Mouse (Mus musculus) heart, embryonic 12.5 days (tissue): Measurements from ENCODE around the gene Slc35f1. TPM values are rescaled to one million over a fixed set of nuclear protein-coding genes. Genes with fewer than 3 reads are reported as not detected.
A peak's percentile ranks its signal among the peaks of the same experiment; 100 is the strongest.

ENCODE experiments used
- ATAC-seq: fragments of 200-750 bp; cut with Nextera tagmentation; 2 replicates; pipeline ENCODE4 v1.8.0; 2017; ENCODE audit warnings: moderate TSS enrichment, moderate library complexity; ENCODE audit not compliant: insufficient number of reproducible peaks, low FRiP score
- H3K27ac ChIP-seq: fragments of 300-500 bp; sonication (generic); 2 replicates; pipeline ENCODE4 v1.5.1; 2016; ENCODE audit warnings: mild to moderate bottlenecking, moderate library complexity; ENCODE audit not compliant: poor library complexity, severe bottlenecking
- H3K27me3 ChIP-seq: fragments of 300-500 bp; sonication (generic); replicated peaks from 2 replicates; pipeline ENCODE4 v1.6.1; 2016; ENCODE audit warnings: mild to moderate bottlenecking, moderate library complexity
- H3K36me3 ChIP-seq: fragments of 300-500 bp; sonication (generic); 2 replicates; pipeline ENCODE4 v1.6.1; 2016; ENCODE audit warnings: mild to moderate bottlenecking, moderate library complexity
- H3K4me1 ChIP-seq: fragments of 300-500 bp; sonication (generic); replicated peaks from 2 replicates; pipeline ENCODE4 v1.6.1; 2016; ENCODE audit warnings: mild to moderate bottlenecking
- H3K4me2 ChIP-seq: fragments of 300-500 bp; sonication (generic); 2 replicates; pipeline ENCODE4 v1.6.1; 2016; ENCODE audit warnings: mild to moderate bottlenecking, moderate library complexity
- H3K4me3 ChIP-seq: fragments of 300-500 bp; sonication (generic); 2 replicates; pipeline ENCODE4 v1.5.1; 2016; ENCODE audit warnings: mild to moderate bottlenecking
- H3K9ac ChIP-seq: fragments of 300-500 bp; sonication (generic); 2 replicates; pipeline ENCODE4 v1.6.1; 2016; ENCODE audit warnings: mild to moderate bottlenecking, moderate library complexity
- H3K9me3 ChIP-seq: fragments of 300-500 bp; sonication (generic); replicated peaks from 2 replicates; pipeline ENCODE4 v1.6.1; 2016; ENCODE audit warnings: mild to moderate bottlenecking, moderate library complexity
- WGBS: fragments of 180-500 bp; shearing (Covaris S2); methylation state at CpG from one replicate; pipeline ENCODE4 v1.1.7; 2016; 5-methylcytosine and 5-hydroxymethylcytosine counted together
- polyA plus RNA-seq: library from polyadenylated mRNA; unstranded; fragments of >200 nt; fragmentation: Nextera tagmentation; extraction: Ambion mirVana; gene quantifications from 2 replicates; pipeline ENCODE4 v1.2.1, GENCODE M21; 2016

Slc35f1 gene
- polyA plus RNA-seq, 1 experiment from 2014 or later: 1.6 TPM

DNA sequence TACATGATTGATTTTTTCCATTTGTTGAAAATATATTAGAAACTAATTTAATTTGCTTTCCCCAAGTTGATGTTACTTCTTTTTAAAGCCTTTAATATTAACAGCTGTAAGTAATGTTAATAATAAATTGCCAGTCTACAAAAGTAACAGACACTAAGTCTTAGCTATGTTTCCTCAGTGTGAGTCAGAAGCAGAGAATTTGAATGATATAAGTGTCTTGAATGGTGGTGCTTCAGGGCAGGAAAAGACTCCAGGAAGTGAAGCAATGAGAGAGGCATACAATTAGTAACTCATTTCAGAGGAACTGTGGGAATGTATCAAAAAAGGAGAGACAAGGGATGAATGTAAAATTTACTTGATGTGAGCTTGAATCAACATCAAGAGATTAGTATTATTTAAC, 244.3 kb downstream of the Slc35f1 start:
- Histone ChIP-seq H3K27ac (no peak overlapping the region), H3K9ac (no peak overlapping the region), H3K36me3 (no peaks in the 10 kb centered on the region), H3K9me3 (no peaks in the 10 kb centered on the region), H3K4me2 (no peak overlapping the region), H3K4me3 (no peak overlapping the region), H3K27me3 (no peaks in the 10 kb centered on the region), H3K4me1 (no peaks in the 10 kb centered on the region)
- no peak for ATAC-seq

- no peaks in the 10 kb centered on the region for H3K27me3 ChIP-seq
- no peak overlapping the region for H3K27ac ChIP-seq
- no peak overlapping the region for H3K4me2 ChIP-seq
- 72% methylated on average over 1 of the region's 1 CpGs for WGBS
- no peak for ATAC-seq
- no peaks in the 10 kb centered on the region for H3K9me3 ChIP-seq
- H3K4me3 ChIP-seq: no peak overlapping the region
- H3K4me1 ChIP-seq: no peaks in the 10 kb centered on the region
- no peaks in the 10 kb centered on the region for H3K36me3 ChIP-seq
- no peak overlapping the region for H3K9ac ChIP-seq
These were observed 249.9 kb downstream of the Slc35f1 start for GRCm38 (mm10) chr10:52940111-52940830.

DNA sequence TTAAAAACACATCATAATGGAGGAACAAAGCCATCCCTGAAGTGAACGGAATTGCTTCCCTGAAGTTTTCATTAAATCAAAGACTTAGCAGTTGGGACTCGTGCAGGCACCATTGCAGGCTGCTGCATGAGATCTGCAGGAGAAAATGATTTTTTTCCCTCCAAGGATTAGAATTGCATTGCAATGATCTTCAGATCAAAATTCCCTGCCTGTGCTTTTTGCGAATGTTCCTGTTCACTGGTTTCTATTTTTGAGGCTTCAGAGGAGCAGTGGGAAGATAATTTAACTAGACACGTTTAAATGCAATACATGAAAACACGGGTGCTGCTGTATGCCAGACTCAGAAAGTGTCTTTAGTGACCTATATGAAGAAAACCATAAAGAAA, 250.5 kb downstream of the Slc35f1 start:
- Histone ChIP-seq H3K4me2 (no peak overlapping the region), H3K9ac (no peak overlapping the region), H3K4me3 (no peak overlapping the region), H3K9me3 (no peaks in the 10 kb centered on the region), H3K4me1 (no peaks in the 10 kb centered on the region), H3K27ac (no peak overlapping the region), H3K36me3 (no peaks in the 10 kb centered on the region), H3K27me3 (no peaks in the 10 kb centered on the region)
- WGBS: 68% methylated on average over 5 of the region's 5 CpGs
- ATAC-seq: no peak

DNA sequence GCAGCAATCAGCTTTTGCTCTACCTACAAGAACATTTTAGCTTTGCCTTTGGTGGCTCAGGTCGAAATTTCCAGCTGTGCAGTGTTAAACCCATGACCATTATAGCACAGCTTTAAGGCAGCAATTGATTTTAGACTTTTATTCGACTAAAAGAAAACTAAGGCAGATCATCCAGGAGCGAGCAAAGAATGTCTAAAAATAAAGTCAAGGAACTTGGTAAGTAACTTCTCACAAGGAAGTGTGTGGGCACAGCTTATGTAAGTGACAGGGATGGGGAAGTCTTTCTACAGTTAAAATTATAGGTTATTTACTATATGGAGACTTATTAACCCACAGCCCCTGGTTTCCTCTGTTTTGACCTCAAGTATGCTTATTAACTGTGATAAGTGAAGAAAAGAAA, 262.2 kb downstream of the Slc35f1 start:
- no peaks in the 10 kb centered on the region; the same call in 1 of the 2 replicates for H3K4me1 ChIP-seq
- H3K4me2 ChIP-seq: no peak overlapping the region
- no peak overlapping the region for H3K4me3 ChIP-seq
- 71% methylated on average over 3 of the region's 3 CpGs for WGBS
- H3K9ac ChIP-seq: no peak overlapping the region
- H3K27me3 ChIP-seq: no peaks in the 10 kb centered on the region
- no peaks in the 10 kb centered on the region for H3K36me3 ChIP-seq
- no peaks in the 10 kb centered on the region for H3K9me3 ChIP-seq
- ATAC-seq: no peak
- H3K27ac ChIP-seq: no peak overlapping the region

DNA sequence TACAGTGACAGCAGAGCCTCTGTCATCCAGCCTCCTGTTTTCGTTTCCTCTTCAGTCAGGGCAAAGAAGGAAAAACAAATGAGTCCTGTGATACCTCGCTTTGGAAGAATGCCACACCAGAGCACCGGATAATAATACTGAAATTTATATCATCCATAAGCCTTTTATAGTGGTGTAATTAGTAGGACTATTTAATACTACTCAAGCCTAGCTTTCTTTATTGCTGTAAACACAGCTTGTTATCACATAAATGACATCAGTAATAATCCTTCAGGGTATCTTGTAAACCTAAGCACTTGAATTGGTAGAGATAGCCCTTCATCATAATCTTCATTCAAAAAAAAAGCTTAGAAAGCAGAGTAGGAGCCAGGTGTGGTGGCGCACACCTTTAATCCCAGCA, 266.4 kb downstream of the Slc35f1 start:
- WGBS: 63% methylated on average over 4 of the region's 4 CpGs

DNA sequence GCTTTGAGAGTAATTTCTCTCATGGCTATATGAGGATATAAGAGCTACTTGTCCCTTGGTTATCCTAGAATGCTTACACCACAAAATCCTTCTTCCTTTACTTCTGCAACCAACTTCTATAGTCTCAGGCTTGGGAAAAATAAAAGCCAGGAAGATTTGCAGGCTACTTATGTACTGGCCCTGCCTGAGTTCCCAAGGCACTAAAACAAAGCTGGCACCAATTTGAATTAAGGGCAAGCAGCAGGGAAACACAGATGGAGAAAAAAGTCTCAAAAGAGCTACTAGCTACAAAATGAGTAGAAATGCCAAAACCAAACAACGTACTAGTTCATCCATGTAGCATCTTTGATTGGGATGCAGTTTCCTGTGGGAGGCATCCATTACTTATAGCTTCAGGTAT, 288.9 kb downstream of the Slc35f1 start:
- Histone ChIP-seq H3K9me3 (no peaks in the 10 kb centered on the region), H3K4me1 (peaks cover 20% of the 10 kb centered on the region), H3K4me3 (no peak overlapping the region), H3K9ac (no peak overlapping the region), H3K27ac (no peak overlapping the region), H3K36me3 (no peaks in the 10 kb centered on the region), H3K27me3 (no peaks in the 10 kb centered on the region), H3K4me2 (no peak overlapping the region)
- no peak for ATAC-seq
- 79% methylated on average over 1 of the region's 1 CpGs for WGBS

More for the DNA sequence above, 266.4 kb downstream of the Slc35f1 start:
- Histone ChIP-seq H3K9ac (no peak overlapping the region), H3K9me3 (no peaks in the 10 kb centered on the region), H3K27ac (no peak overlapping the region), H3K4me3 (no peak overlapping the region), H3K27me3 (no peaks in the 10 kb centered on the region), H3K36me3 (no peaks in the 10 kb centered on the region), H3K4me1 (no peaks in the 10 kb centered on the region; the same call in 1 of the 2 replicates), H3K4me2 (no peak overlapping the region)
- no peak for ATAC-seq

- no peak overlapping the region for H3K9ac ChIP-seq
- H3K27me3 ChIP-seq: no peaks in the 10 kb centered on the region
- no peak overlapping the region for H3K4me3 ChIP-seq
- H3K4me2 ChIP-seq: no peak overlapping the region
- 26% methylated on average over 1 of the region's 1 CpGs for WGBS
- no peaks in the 10 kb centered on the region for H3K36me3 ChIP-seq
- H3K4me1 ChIP-seq: peaks cover 14% of the 10 kb centered on the region
- H3K27ac ChIP-seq: peak overlapping the region; percentile 17; the same call in 1 of the 2 replicates
- no peaks in the 10 kb centered on the region for H3K9me3 ChIP-seq
- ATAC-seq: no peak
These were observed 292.5 kb downstream of the Slc35f1 start for GRCm38 (mm10) chr10:52982836-52983235.

DNA sequence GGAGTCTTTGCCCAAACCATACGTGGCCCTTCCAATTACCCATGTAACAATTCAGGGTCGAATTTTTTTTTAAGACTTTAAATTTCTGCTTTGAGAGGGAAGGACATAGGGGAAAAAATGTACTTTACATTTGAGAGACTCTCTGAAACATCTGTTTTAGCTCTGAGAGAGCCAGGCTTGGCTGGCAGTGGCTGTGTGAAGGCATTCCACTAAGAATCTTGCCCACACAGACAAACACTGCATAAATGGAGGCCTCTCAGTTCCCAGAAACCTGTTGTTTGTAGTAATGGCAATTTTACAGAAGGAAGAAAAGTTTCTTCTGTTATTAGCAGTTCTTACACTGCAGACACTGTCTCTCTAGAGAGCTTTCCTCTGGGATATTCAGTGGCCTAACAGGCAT, 301.9 kb downstream of the Slc35f1 start:
- Histone ChIP-seq H3K4me2 (no peak overlapping the region), H3K9ac (no peak overlapping the region), H3K27ac (no peak overlapping the region), H3K36me3 (no peaks in the 10 kb centered on the region), H3K4me1 (no peaks in the 10 kb centered on the region), H3K4me3 (no peak overlapping the region), H3K9me3 (no peaks in the 10 kb centered on the region), H3K27me3 (no peaks in the 10 kb centered on the region)
- no peak for ATAC-seq
- 55% methylated on average over 2 of the region's 2 CpGs for WGBS

GRCm38 (mm10) chr10:52996886-52997285, 306.6 kb downstream of the Slc35f1 start:
- no peak for ATAC-seq
- Histone ChIP-seq H3K9me3 (no peaks in the 10 kb centered on the region), H3K4me2 (no peak overlapping the region), H3K4me1 (no peaks in the 10 kb centered on the region), H3K27me3 (no peaks in the 10 kb centered on the region), H3K4me3 (no peak overlapping the region), H3K36me3 (no peaks in the 10 kb centered on the region), H3K9ac (no peak overlapping the region), H3K27ac (no peak overlapping the region)
- 54% methylated on average over 2 of the region's 2 CpGs for WGBS

DNA sequence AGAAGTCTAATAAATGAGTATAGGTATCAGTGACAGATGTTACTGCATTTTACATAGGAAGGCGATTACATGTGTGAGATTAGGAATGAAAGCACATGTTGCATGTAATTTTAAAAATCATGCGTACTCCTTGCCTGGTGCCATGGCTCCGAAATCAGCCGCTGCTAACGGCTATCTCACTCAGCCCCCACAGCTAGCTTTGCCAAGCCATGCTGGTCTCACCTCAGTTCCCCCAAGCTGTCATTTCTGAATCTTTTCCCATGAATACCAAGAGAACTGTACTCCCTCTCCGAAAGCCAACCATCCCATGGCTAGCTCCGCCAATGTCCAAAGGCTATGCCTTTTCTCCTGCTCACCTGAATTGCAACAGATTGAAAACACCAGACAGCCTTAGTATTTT, 310.8 kb downstream of the Slc35f1 start:
- Histone ChIP-seq H3K27me3 (no peaks in the 10 kb centered on the region), H3K4me3 (no peak overlapping the region), H3K9ac (no peak overlapping the region), H3K4me2 (no peak overlapping the region), H3K36me3 (no peaks in the 10 kb centered on the region), H3K27ac (no peak overlapping the region), H3K9me3 (no peaks in the 10 kb centered on the region), H3K4me1 (no peaks in the 10 kb centered on the region)
- 88% methylated on average over 7 of the region's 7 CpGs for WGBS
- no peak for ATAC-seq

DNA sequence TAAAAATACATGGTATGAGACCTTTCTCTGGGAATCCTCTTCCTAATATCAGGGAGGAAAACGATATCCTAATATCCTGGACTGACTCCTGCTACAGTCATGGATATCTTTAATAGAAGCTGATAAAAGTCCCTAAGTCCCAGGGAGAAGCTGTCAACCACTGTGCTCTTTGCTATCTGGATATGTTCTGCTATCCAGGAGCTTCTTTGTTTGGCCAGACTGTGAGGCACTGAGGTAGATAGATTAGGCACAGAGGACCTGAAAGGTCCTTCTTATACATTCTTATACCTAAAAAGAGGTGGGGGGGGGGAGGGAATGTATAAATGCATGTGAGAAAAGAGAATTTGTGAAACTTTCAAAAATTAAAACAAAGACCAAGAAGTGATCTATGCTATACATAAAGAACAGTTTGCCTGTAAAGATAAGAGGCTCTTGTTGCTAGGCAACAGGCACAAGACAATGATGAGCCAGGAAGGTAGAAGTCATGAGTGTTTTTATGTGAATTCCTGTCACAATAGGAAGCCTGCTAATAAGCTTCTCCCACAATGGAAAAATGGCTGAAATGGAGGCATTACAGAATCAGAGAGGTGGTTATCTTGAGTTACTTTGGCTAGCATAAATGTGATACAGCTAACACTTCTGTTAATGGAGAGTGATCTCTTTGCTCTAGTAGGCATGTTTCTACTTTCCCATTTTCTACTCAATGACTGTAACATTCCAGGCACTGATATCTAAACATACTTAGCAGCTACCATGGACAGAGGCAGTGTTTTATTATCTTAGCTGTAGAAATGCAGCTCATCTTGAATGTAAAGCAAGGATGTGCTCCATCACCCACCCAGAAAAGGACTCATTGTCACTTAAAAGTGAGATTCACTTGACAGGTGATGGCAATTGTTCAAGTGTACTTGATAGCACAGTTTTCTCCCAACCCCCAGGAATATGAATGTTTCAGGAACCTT, 316.2 kb downstream of the Slc35f1 start:
- Histone ChIP-seq H3K27ac (no peak overlapping the region), H3K4me3 (no peak overlapping the region), H3K27me3 (no peaks in the 10 kb centered on the region), H3K9me3 (no peaks in the 10 kb centered on the region), H3K9ac (no peak overlapping the region), H3K36me3 (no peaks in the 10 kb centered on the region), H3K4me1 (no peaks in the 10 kb centered on the region), H3K4me2 (no peak overlapping the region)
- no peak for ATAC-seq
- 50% methylated on average over 1 of the region's 1 CpGs for WGBS
